Mouse (Mus musculus): ENCODE data around the gene Cfap73. TPM values are rescaled to one million over a fixed set of nuclear protein-coding genes. Genes with fewer than 3 reads are reported as not detected.

Gene Cfap73
- polyA plus RNA-seq, 1 experiment from 2014 or later: not detected

GRCm38 (mm10) chr5:120649938-120650337, 15.9 kb upstream of the Cfap73 start:
- H3K4me3 ChIP-seq (ENCODE audit: low read depth, low read length): no peak overlapping the region
- peaks cover 43% of the 10 kb centered on the region for H3K27me3 ChIP-seq (replicated peaks; ENCODE audit: control insufficient read depth, insufficient read depth, low read length)
- no peak for DNase-seq (ENCODE audit: low spot score)

GRCm38 (mm10) chr5:120649374-120649933, 15.4 kb upstream of the Cfap73 start:
- no peaks in the 10 kb centered on the region for H3K36me3 ChIP-seq (ENCODE audit: control insufficient read depth, insufficient read depth, low read length)
- ATAC-seq (replicated peaks; ENCODE audit: low FRiP score, low TSS enrichment, low read depth) (peak; percentile 51), DNase-seq (ENCODE audit: low spot score) (no peak)
- H3K4me1 ChIP-seq (replicated peaks; ENCODE audit: control insufficient read depth, insufficient read depth, low read length): peaks cover 9% of the 10 kb centered on the region; the same call in 1 of the 2 replicates
- WGBS: 3% methylated on average over 21 of the region's 21 CpGs
- no peaks in the 10 kb centered on the region for H3K9me3 ChIP-seq (ENCODE audit: control insufficient read depth, low read length)
- peak overlapping the region; percentile 33 for H3K4me3 ChIP-seq (ENCODE audit: low read depth, low read length)
- peak overlapping the region; percentile 48 for H3K4me2 ChIP-seq (ENCODE audit: low read length)
- H3K9ac ChIP-seq (ENCODE audit: low read length): no peak overlapping the region
- H3K27me3 ChIP-seq (replicated peaks; ENCODE audit: control insufficient read depth, insufficient read depth, low read length): peaks cover 43% of the 10 kb centered on the region
- no peak overlapping the region for H3K27ac ChIP-seq (ENCODE audit: low read depth)

More at GRCm38 (mm10) chr5:120649938-120650337, 15.9 kb upstream of the Cfap73 start:
- peaks cover 9% of the 10 kb centered on the region; the same call in 1 of the 2 replicates for H3K4me1 ChIP-seq (replicated peaks; ENCODE audit: control insufficient read depth, insufficient read depth, low read length)
- ATAC-seq (replicated peaks; ENCODE audit: low FRiP score, low TSS enrichment, low read depth): no peak; the same call in 1 of the 2 replicates
- no peak overlapping the region for H3K9ac ChIP-seq (ENCODE audit: low read length)
- WGBS: 20% methylated on average over 13 of the region's 13 CpGs
- no peaks in the 10 kb centered on the region for H3K36me3 ChIP-seq (ENCODE audit: control insufficient read depth, insufficient read depth, low read length)
- no peak overlapping the region for H3K27ac ChIP-seq (ENCODE audit: low read depth)
- no peak overlapping the region for H3K4me2 ChIP-seq (ENCODE audit: low read length)
- H3K9me3 ChIP-seq (ENCODE audit: control insufficient read depth, low read length): no peaks in the 10 kb centered on the region

GRCm38 (mm10) chr5:120648569-120649373, 14.7 kb upstream of the Cfap73 start, which contains the start of gene Rasal1:
Rasal1 (plus strand) TSS chr5:120648812.
- Histone ChIP-seq H3K4me3 (ENCODE audit: low read depth, low read length) (peak within 1 kb of the TSS; percentile 33), H3K4me1 (replicated peaks; ENCODE audit: control insufficient read depth, insufficient read depth, low read length) (peaks cover 9% of the 10 kb centered on the region; the same call in 1 of the 2 replicates), H3K27me3 (replicated peaks; ENCODE audit: control insufficient read depth, insufficient read depth, low read length) (peaks cover 43% of the 10 kb centered on the region), H3K9ac (ENCODE audit: low read length) (no peak within 1 kb of the TSS), H3K27ac (ENCODE audit: low read depth) (no peak within 1 kb of the TSS), H3K4me2 (ENCODE audit: low read length) (peak within 1 kb of the TSS; percentile 48), H3K36me3 (ENCODE audit: control insufficient read depth, insufficient read depth, low read length) (no peaks in the 10 kb centered on the region), H3K9me3 (ENCODE audit: control insufficient read depth, low read length) (no peaks in the 10 kb centered on the region)
- 2% methylated on average over 53 of the region's 53 CpGs for WGBS
- ATAC-seq (replicated peaks; ENCODE audit: low FRiP score, low TSS enrichment, low read depth) (peak; percentile 57), DNase-seq (ENCODE audit: low spot score) (peak; percentile 77)

GRCm38 (mm10) chr5:120647814-120648491, 13.9 kb upstream of the Cfap73 start:
- ATAC-seq (replicated peaks; ENCODE audit: low FRiP score, low TSS enrichment, low read depth) (no peak), DNase-seq (ENCODE audit: low spot score) (no peak)
- peak overlapping the region; percentile 48 for H3K4me2 ChIP-seq (ENCODE audit: low read length)
- H3K4me3 ChIP-seq (ENCODE audit: low read depth, low read length): no peak overlapping the region
- H3K9ac ChIP-seq (ENCODE audit: low read length): no peak overlapping the region
- no peaks in the 10 kb centered on the region for H3K9me3 ChIP-seq (ENCODE audit: control insufficient read depth, low read length)
- no peaks in the 10 kb centered on the region for H3K36me3 ChIP-seq (ENCODE audit: control insufficient read depth, insufficient read depth, low read length)
- peaks cover 9% of the 10 kb centered on the region; the same call in 1 of the 2 replicates for H3K4me1 ChIP-seq (replicated peaks; ENCODE audit: control insufficient read depth, insufficient read depth, low read length)
- 36% methylated on average over 12 of the region's 12 CpGs for WGBS
- H3K27ac ChIP-seq (ENCODE audit: low read depth): no peak overlapping the region
- H3K27me3 ChIP-seq (replicated peaks; ENCODE audit: control insufficient read depth, insufficient read depth, low read length): peaks cover 43% of the 10 kb centered on the region

GRCm38 (mm10) chr5:120647361-120647760, 13.3 kb upstream of the Cfap73 start:
- ATAC-seq (replicated peaks; ENCODE audit: low FRiP score, low TSS enrichment, low read depth) (no peak), DNase-seq (ENCODE audit: low spot score) (no peak)
- Histone ChIP-seq H3K4me2 (ENCODE audit: low read length) (no peak overlapping the region), H3K27me3 (replicated peaks; ENCODE audit: control insufficient read depth, insufficient read depth, low read length) (peaks cover 43% of the 10 kb centered on the region), H3K36me3 (ENCODE audit: control insufficient read depth, insufficient read depth, low read length) (no peaks in the 10 kb centered on the region), H3K4me1 (replicated peaks; ENCODE audit: control insufficient read depth, insufficient read depth, low read length) (peaks cover 9% of the 10 kb centered on the region; the same call in 1 of the 2 replicates), H3K27ac (ENCODE audit: low read depth) (no peak overlapping the region), H3K4me3 (ENCODE audit: low read depth, low read length) (no peak overlapping the region), H3K9me3 (ENCODE audit: control insufficient read depth, low read length) (no peaks in the 10 kb centered on the region), H3K9ac (ENCODE audit: low read length) (no peak overlapping the region)
- 66% methylated on average over 4 of the region's 4 CpGs for WGBS

GRCm38 (mm10) chr5:120645851-120646250, 11.8 kb upstream of the Cfap73 start:
- Histone ChIP-seq H3K4me1 (replicated peaks; ENCODE audit: control insufficient read depth, insufficient read depth, low read length) (peaks cover 9% of the 10 kb centered on the region; the same call in 1 of the 2 replicates), H3K36me3 (ENCODE audit: control insufficient read depth, insufficient read depth, low read length) (no peaks in the 10 kb centered on the region), H3K9me3 (ENCODE audit: control insufficient read depth, low read length) (no peaks in the 10 kb centered on the region), H3K27ac (ENCODE audit: low read depth) (no peak overlapping the region), H3K4me2 (ENCODE audit: low read length) (no peak overlapping the region), H3K27me3 (replicated peaks; ENCODE audit: control insufficient read depth, insufficient read depth, low read length) (peaks cover 43% of the 10 kb centered on the region), H3K9ac (ENCODE audit: low read length) (no peak overlapping the region), H3K4me3 (ENCODE audit: low read depth, low read length) (no peak overlapping the region)
- DNase-seq (ENCODE audit: low spot score) (no peak), ATAC-seq (replicated peaks; ENCODE audit: low FRiP score, low TSS enrichment, low read depth) (no peak)
- WGBS: 59% methylated on average over 6 of the region's 6 CpGs

- no peak overlapping the region for H3K4me3 ChIP-seq (ENCODE audit: low read depth, low read length)
- peaks cover 27% of the 10 kb centered on the region for H3K27me3 ChIP-seq (replicated peaks; ENCODE audit: control insufficient read depth, insufficient read depth, low read length)
- no peak for DNase-seq (ENCODE audit: low spot score)
- no peaks in the 10 kb centered on the region for H3K36me3 ChIP-seq (ENCODE audit: control insufficient read depth, insufficient read depth, low read length)
- peaks cover 9% of the 10 kb centered on the region; the same call in 1 of the 2 replicates for H3K4me1 ChIP-seq (replicated peaks; ENCODE audit: control insufficient read depth, insufficient read depth, low read length)
- H3K4me2 ChIP-seq (ENCODE audit: low read length): no peak overlapping the region
- WGBS: 70% methylated on average over 3 of the region's 3 CpGs
- no peak for ATAC-seq (replicated peaks; ENCODE audit: low FRiP score, low TSS enrichment, low read depth)
- H3K27ac ChIP-seq (ENCODE audit: low read depth): no peak overlapping the region
- H3K9ac ChIP-seq (ENCODE audit: low read length): no peak overlapping the region
- H3K9me3 ChIP-seq (ENCODE audit: control insufficient read depth, low read length): no peaks in the 10 kb centered on the region
These were observed 10.2 kb upstream of the Cfap73 start for GRCm38 (mm10) chr5:120644227-120644626.

- DNase-seq (ENCODE audit: low spot score) (no peak), ATAC-seq (replicated peaks; ENCODE audit: low FRiP score, low TSS enrichment, low read depth) (no peak)
- peaks cover 20% of the 10 kb centered on the region for H3K27me3 ChIP-seq (replicated peaks; ENCODE audit: control insufficient read depth, insufficient read depth, low read length)
- no peak overlapping the region for H3K4me3 ChIP-seq (ENCODE audit: low read depth, low read length)
- no peaks in the 10 kb centered on the region for H3K9me3 ChIP-seq (ENCODE audit: control insufficient read depth, low read length)
- WGBS: 81% methylated on average over 14 of the region's 14 CpGs
- no peak overlapping the region for H3K27ac ChIP-seq (ENCODE audit: low read depth)
- no peak overlapping the region for H3K9ac ChIP-seq (ENCODE audit: low read length)
- no peaks in the 10 kb centered on the region for H3K36me3 ChIP-seq (ENCODE audit: control insufficient read depth, insufficient read depth, low read length)
- H3K4me1 ChIP-seq (replicated peaks; ENCODE audit: control insufficient read depth, insufficient read depth, low read length): peaks cover 2% of the 10 kb centered on the region; the same call in 1 of the 2 replicates
- no peak overlapping the region for H3K4me2 ChIP-seq (ENCODE audit: low read length)
These were observed 9.5 kb upstream of the Cfap73 start for GRCm38 (mm10) chr5:120643365-120644085.

Data from intestine, embryonic 14.5 days (tissue).